Mouse (Mus musculus) midbrain, embryonic 12.5 days (tissue): ENCODE results near the gene Chmp1a. TPM values are rescaled to one million over a fixed set of nuclear protein-coding genes. Genes with fewer than 3 reads are reported as not detected.
A peak's percentile ranks its signal among the peaks of the same experiment; 100 is the strongest.
"Not testable (repeated sequence)": the region's sequence is repeated elsewhere in the genome, so short reads cannot be mapped to it uniquely, and the experiment has no call there.

Experiments
- ATAC-seq: fragments of 200-750 bp; cut with Nextera tagmentation; 2 replicates; pipeline ENCODE4 v1.8.0; 2017; ENCODE audit warnings: low read depth, moderate TSS enrichment, moderate library complexity; ENCODE audit not compliant: low FRiP score
- H3K27ac ChIP-seq: fragments of 300-500 bp; sonication (generic); replicated peaks from 2 replicates; pipeline ENCODE4 v1.5.1; 2016; ENCODE audit warnings: mild to moderate bottlenecking
- H3K27me3 ChIP-seq: fragments of 300-500 bp; sonication (generic); 2 replicates; pipeline ENCODE4 v1.6.1; 2016; ENCODE audit warnings: mild to moderate bottlenecking
- H3K36me3 ChIP-seq: fragments of 300-500 bp; sonication (generic); 2 replicates; pipeline ENCODE4 v1.6.1; 2016
- H3K4me1 ChIP-seq: fragments of 300-500 bp; sonication (generic); 2 replicates; pipeline ENCODE4 v1.6.1; 2016
- H3K4me2 ChIP-seq: fragments of 300-500 bp; sonication (generic); replicated peaks from 2 replicates; pipeline ENCODE4 v1.6.1; 2016; ENCODE audit warnings: mild to moderate bottlenecking, moderate library complexity
- H3K4me3 ChIP-seq: fragments of 300-500 bp; sonication (generic); 2 replicates; pipeline ENCODE4 v1.5.1; 2016; ENCODE audit warnings: mild to moderate bottlenecking
- H3K9ac ChIP-seq: fragments of 300-500 bp; sonication (generic); replicated peaks from 2 replicates; pipeline ENCODE4 v1.6.1; 2016; ENCODE audit warnings: mild to moderate bottlenecking, moderate library complexity
- H3K9me3 ChIP-seq: fragments of 300-500 bp; sonication (generic); 2 replicates; pipeline ENCODE4 v1.6.1; 2016; ENCODE audit warnings: mild to moderate bottlenecking
- WGBS: fragments of 180-500 bp; shearing (Covaris S2); methylation state at CpG from one replicate; pipeline ENCODE4 v1.1.7; 2016; 5-methylcytosine and 5-hydroxymethylcytosine counted together
- polyA plus RNA-seq: library from polyadenylated mRNA; unstranded; fragments of >200 nt; fragmentation: Nextera tagmentation; extraction: Ambion mirVana; gene quantifications from 2 replicates; pipeline ENCODE4 v1.2.1, GENCODE M21; 2016

Chmp1a gene
- polyA plus RNA-seq: 158 and 171 TPM in 2 replicates

DNA sequence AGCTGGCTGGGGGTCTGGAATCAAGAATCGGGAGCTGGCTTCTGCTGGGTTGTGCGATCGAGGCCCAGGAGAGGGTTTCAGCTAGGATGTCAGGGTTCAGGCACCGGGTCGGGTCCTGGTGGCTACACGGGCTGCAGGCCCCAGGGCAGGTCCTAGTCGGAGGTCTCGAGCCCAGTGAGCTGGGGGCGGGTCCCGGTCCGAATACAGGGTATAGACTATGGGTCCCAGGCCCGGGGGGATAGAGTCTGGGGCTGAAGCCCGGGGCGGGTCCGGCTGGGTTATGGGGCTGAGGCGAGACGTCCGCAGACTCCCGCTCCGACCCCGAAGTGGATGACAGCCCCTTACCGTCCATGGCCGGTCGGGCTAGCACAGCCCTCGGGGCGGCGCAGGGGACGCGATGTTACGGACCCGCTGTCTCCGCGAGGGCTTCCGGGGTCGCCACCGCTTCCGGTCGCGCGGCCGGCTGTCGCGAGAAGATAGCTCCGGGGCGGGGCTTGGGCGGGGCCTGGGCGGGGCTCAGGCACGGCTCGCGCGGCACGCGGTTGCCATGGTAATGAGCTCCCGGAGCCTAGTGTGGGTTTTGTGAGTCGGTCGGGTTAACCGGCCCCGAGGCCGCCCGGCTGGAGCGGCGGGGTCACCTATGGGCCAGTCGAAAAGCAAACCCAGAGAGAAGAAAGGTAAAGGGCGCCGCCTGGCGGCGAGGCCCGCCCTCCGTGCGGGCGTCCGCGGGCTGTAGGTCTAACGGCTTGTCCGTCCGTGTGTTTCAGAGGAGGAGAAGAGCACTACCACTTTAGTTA lies at the start of gene Chmp1a, which contains the start of gene Spata33:
Gene Chmp1a, minus strand, starts transcription at position 443 of the 797 bp plus-strand sequence.
Gene Spata33, plus strand, starts transcription at position 512 of the 797 bp plus-strand sequence.
- Histone ChIP-seq H3K9me3 (no peaks in the 10 kb centered on the region), H3K4me2 (peak within 1 kb of the TSS; percentile 95), H3K27me3 (no peaks in the 10 kb centered on the region), H3K4me3 (peak within 1 kb of the TSS; percentile 79), H3K36me3 (peaks cover 26% of the 10 kb centered on the region), H3K27ac (peak within 1 kb of the TSS; percentile 66), H3K4me1 (peaks cover 23% of the 10 kb centered on the region), H3K9ac (peak within 1 kb of the TSS; percentile 94)
- peak; percentile 96 for ATAC-seq
- WGBS: 1% methylated on average over 61 of the region's 76 CpGs

GRCm38 (mm10) chr8:123257593-123257992 lies 45.0 kb upstream of the Chmp1a start:
- not testable (repeated sequence) for H3K4me3 ChIP-seq, ATAC-seq, H3K4me2 ChIP-seq, H3K27ac ChIP-seq, H3K27me3 ChIP-seq, H3K9ac ChIP-seq, H3K9me3 ChIP-seq
- Histone ChIP-seq H3K36me3 (peaks cover 57% of the 10 kb centered on the region), H3K4me1 (peaks cover 24% of the 10 kb centered on the region)
- 91% methylated on average over 8 of the region's 8 CpGs for WGBS

- Histone ChIP-seq H3K4me1 (peaks cover 26% of the 10 kb centered on the region), H3K9ac (0 out of 2 replicates have a peak overlapping the region, but pooled peaks have one; percentile 21), H3K9me3 (no peaks in the 10 kb centered on the region), H3K27ac (no peak overlapping the region), H3K27me3 (no peaks in the 10 kb centered on the region), H3K4me2 (no peak overlapping the region), H3K36me3 (peaks cover 57% of the 10 kb centered on the region), H3K4me3 (no peak overlapping the region)
- 81% methylated on average over 3 of the region's 3 CpGs for WGBS
- ATAC-seq: no peak
These were observed 44.6 kb upstream of the Chmp1a start for GRCm38 (mm10) chr8:123257114-123257513.

GRCm38 (mm10) chr8:123255170-123255569 lies 42.6 kb upstream of the Chmp1a start:
- H3K4me3 ChIP-seq: peak overlapping the region; percentile 94
- no peaks in the 10 kb centered on the region for H3K9me3 ChIP-seq
- no peak overlapping the region for H3K27ac ChIP-seq
- H3K27me3 ChIP-seq: no peaks in the 10 kb centered on the region
- no peak for ATAC-seq
- H3K4me1 ChIP-seq: peaks cover 26% of the 10 kb centered on the region
- H3K4me2 ChIP-seq: peak overlapping the region; percentile 99
- H3K9ac ChIP-seq: peak overlapping the region; percentile 96
- 75% methylated on average over 6 of the region's 6 CpGs for WGBS
- peaks cover 57% of the 10 kb centered on the region for H3K36me3 ChIP-seq

GRCm38 (mm10) chr8:123254099-123254885 lies 41.7 kb upstream of the Chmp1a start, which contains the start of the genes Zfp276 and Vps9d1:
Zfp276 (plus strand) TSS chr8:123254195.
Vps9d1 (minus strand) TSS chr8:123254348.
- WGBS: under 1% methylated on average over 93 of the region's 99 CpGs
- Histone ChIP-seq H3K36me3 (peaks cover 56% of the 10 kb centered on the region), H3K9me3 (no peaks in the 10 kb centered on the region), H3K27ac (peak within 1 kb of the TSS; percentile 87), H3K4me1 (peaks cover 26% of the 10 kb centered on the region), H3K4me3 (peak within 1 kb of the TSS; percentile 94), H3K9ac (peak within 1 kb of the TSS; percentile 96), H3K4me2 (peak within 1 kb of the TSS; percentile 99), H3K27me3 (no peaks in the 10 kb centered on the region)
- peak; percentile 94 for ATAC-seq

DNA sequence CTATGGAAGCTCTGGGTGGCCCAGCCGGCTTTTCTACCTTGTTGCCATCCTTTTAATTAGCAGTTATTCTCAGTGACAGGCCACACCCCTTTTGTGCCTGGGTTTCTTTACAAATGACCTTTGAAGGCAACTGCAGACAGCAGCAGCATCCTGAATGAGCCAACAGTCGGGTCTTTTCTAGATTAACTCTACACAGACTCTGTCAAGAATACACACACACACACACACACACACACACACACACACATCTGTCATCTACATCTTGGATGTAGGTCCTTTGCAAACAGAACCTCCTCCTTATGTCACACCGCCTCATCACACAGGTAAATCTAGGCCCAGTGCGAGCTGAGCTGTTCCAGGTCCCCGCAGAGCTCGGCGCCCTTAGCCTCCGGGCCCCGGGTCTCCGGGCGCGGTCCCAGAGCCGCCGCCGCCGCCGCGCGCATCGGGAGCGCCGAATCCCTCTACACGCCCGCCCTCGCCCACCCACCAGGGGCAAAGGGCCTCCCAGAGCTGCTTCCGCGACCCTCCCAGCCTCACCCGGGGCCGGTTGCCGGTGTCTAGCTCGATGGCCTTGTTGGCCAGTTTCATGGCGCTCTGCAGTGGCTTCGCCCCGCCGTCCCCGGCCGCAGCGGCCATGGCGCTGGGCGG lies 41.0 kb upstream of the Chmp1a start:
- Histone ChIP-seq H3K4me2 (peak overlapping the region; percentile 99), H3K9ac (peak overlapping the region; percentile 96), H3K4me1 (peaks cover 26% of the 10 kb centered on the region), H3K4me3 (peak overlapping the region; percentile 94), H3K27me3 (no peaks in the 10 kb centered on the region), H3K36me3 (peaks cover 56% of the 10 kb centered on the region), H3K27ac (peak overlapping the region; percentile 87), H3K9me3 (no peaks in the 10 kb centered on the region)
- ATAC-seq: peak; percentile 53; the same call in 1 of the 2 replicates
- WGBS: under 1% methylated on average over 38 of the region's 40 CpGs

DNA sequence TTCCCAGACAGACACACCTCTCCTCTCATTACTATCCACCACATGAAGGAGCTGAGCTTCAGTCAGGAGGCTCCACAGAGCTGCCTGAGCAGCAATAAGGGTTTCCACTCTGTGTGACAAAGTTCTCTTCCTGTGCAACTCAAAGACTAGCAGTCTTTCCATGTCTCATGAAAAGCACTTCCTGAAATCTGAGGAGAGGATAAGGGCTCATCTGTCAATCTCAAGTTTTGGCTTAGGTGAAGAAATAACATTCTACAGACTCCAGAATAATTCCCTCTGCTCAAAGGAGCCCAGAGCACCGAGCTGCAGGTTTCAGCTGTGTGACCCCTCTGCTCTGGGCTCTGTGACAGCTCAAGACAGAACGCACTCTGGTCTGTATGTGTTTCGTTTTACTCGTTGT lies 40.4 kb upstream of the Chmp1a start:
- Histone ChIP-seq H3K27me3 (no peaks in the 10 kb centered on the region), H3K27ac (no peak overlapping the region), H3K4me3 (peak overlapping the region; percentile 94), H3K9me3 (no peaks in the 10 kb centered on the region), H3K4me1 (peaks cover 26% of the 10 kb centered on the region), H3K9ac (peak overlapping the region; percentile 96; the same call in 1 of the 2 replicates), H3K4me2 (peak overlapping the region; percentile 99), H3K36me3 (peaks cover 56% of the 10 kb centered on the region)
- 65% methylated on average over 4 of the region's 4 CpGs for WGBS
- no peak for ATAC-seq

DNA sequence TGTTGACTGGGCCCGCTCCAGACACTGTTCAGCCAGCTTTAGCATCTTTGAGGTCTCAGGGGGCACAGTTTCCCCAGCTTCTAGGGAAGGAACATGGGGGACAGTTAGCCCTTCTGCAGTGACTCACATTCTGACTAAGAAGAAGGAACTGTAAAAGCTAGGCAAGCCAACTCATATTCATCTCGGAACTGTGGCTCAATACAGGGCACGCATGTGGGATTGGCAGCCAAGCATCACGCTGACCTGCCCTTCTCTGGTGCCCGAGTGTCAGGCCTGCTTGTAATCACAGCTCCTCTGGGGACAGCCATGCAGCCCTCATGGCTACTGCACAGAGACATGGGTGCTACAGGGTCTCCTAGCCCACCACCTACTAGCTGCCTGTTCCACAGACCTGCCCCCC lies 38.4 kb upstream of the Chmp1a start:
- H3K9me3 ChIP-seq: no peaks in the 10 kb centered on the region
- peaks cover 24% of the 10 kb centered on the region for H3K4me1 ChIP-seq
- no peak for ATAC-seq
- whole genome bisulfite sequencing: 98% methylated on average over 5 of the region's 5 CpGs
- H3K4me3 ChIP-seq: no peak overlapping the region
- peaks cover 57% of the 10 kb centered on the region for H3K36me3 ChIP-seq
- no peaks in the 10 kb centered on the region for H3K27me3 ChIP-seq
- no peak overlapping the region for H3K27ac ChIP-seq
- H3K4me2 ChIP-seq: no peak overlapping the region
- no peak overlapping the region for H3K9ac ChIP-seq

DNA sequence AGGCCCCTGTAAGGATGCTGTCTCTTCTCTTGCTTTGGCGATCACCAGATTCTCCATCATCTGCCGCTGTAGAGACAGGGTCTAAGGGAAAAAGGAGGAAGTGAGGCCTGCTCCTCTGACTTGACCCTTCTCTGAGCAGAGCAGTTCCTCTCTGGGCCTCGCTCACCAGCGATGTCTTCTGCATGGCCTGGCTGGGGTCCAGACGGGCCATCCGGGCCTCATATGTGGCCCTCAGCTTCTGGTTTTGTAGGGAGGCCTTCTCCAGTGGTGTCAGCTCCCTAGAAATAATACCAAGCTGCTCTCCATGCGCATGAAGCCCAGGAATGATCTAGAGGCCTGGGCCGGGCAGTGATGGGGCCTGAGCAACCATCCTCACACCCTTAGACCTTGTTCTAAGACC lies 36.0 kb upstream of the Chmp1a start:
- Histone ChIP-seq H3K4me3 (no peak overlapping the region), H3K27ac (no peak overlapping the region), H3K4me1 (peaks cover 10% of the 10 kb centered on the region), H3K9ac (no peak overlapping the region), H3K27me3 (no peaks in the 10 kb centered on the region), H3K9me3 (no peaks in the 10 kb centered on the region), H3K36me3 (peaks cover 78% of the 10 kb centered on the region), H3K4me2 (no peak overlapping the region)
- WGBS: 92% methylated on average over 8 of the region's 8 CpGs
- ATAC-seq: no peak

GRCm38 (mm10) chr8:123247748-123248147 lies 35.2 kb upstream of the Chmp1a start:
- no peak overlapping the region for H3K27ac ChIP-seq
- H3K9ac ChIP-seq: no peak overlapping the region
- H3K4me1 ChIP-seq: peaks cover 3% of the 10 kb centered on the region
- H3K4me2 ChIP-seq: no peak overlapping the region
- ATAC-seq: no peak
- H3K9me3 ChIP-seq: no peaks in the 10 kb centered on the region
- WGBS: 94% methylated on average over 6 of the region's 6 CpGs
- no peak overlapping the region for H3K4me3 ChIP-seq
- H3K27me3 ChIP-seq: no peaks in the 10 kb centered on the region
- H3K36me3 ChIP-seq: peaks cover 86% of the 10 kb centered on the region

- no peak overlapping the region for H3K4me3 ChIP-seq
- no peak for ATAC-seq
- 90% methylated on average over 12 of the region's 12 CpGs for WGBS
These were observed 33.0 kb upstream of the Chmp1a start for GRCm38 (mm10) chr8:123245543-123245942.

More at GRCm38 (mm10) chr8:123245543-123245942, 33.0 kb upstream of the Chmp1a start:
- no peaks in the 10 kb centered on the region for H3K4me1 ChIP-seq
- H3K9ac ChIP-seq: no peak overlapping the region
- H3K27me3 ChIP-seq: no peaks in the 10 kb centered on the region
- peaks cover 90% of the 10 kb centered on the region for H3K36me3 ChIP-seq
- no peak overlapping the region for H3K4me2 ChIP-seq
- H3K9me3 ChIP-seq: no peaks in the 10 kb centered on the region
- no peak overlapping the region for H3K27ac ChIP-seq
